Mouse (Mus musculus) gastrocnemius, postnatal 25 days (tissue): Measurements from ENCODE around the gene Mylk2. TPM values are rescaled to one million over a fixed set of nuclear protein-coding genes. Genes with fewer than 3 reads are reported as not detected.
A peak's percentile ranks its signal among the peaks of the same experiment; 100 is the strongest.

Source experiments
- DNase-seq: peaks from one replicate; pipeline ENCODE4 v3.0.0; 2022
- long read RNA-seq, 2 experiments: library from polyadenylated mRNA; stranded (forward); transcript quantifications; one replicate each; pipeline ENCODE4 v2.0.0; 2021
- total RNA-seq, 2 experiments: library from RNA; stranded (reverse); gene quantifications; 1 replicate in 1 of 2; 2 replicates in 1 of 2; pipeline ENCODE4 v1.2.3; 2021

Gene Mylk2
- 100 to 1,000 TPM; 290 to 471 TPM for total RNA-seq
- long read RNA-seq, experiment 1, transcript Mylk2-201 (12 exons, 2,951 nt) = major isoform, 12 of 56 reads
- long read RNA-seq, experiment 1, partial matches to known transcripts = 42 of 56 reads
- long read RNA-seq, experiment 1, other reads (novel, unspliced or antisense) = 2 of 56 reads
- long read RNA-seq, experiment 2, transcript Mylk2-201 (12 exons, 2,951 nt) = major isoform, 31 of 74 reads
- long read RNA-seq, experiment 2, partial matches to known transcripts = 38 of 74 reads
- long read RNA-seq, experiment 2, other reads (novel, unspliced or antisense) = 5 of 74 reads

GRCm38 (mm10) chr2:152911031-152911430 lies at the start of gene Mylk2:
Mylk2 (plus strand) TSS chr2:152911352.
- DNase-seq = peak; percentile 90

- DNase-seq = peak; percentile 10
These were observed 49.3 kb upstream of the Mylk2 start for GRCm38 (mm10) chr2:152861891-152862290.

DNA sequence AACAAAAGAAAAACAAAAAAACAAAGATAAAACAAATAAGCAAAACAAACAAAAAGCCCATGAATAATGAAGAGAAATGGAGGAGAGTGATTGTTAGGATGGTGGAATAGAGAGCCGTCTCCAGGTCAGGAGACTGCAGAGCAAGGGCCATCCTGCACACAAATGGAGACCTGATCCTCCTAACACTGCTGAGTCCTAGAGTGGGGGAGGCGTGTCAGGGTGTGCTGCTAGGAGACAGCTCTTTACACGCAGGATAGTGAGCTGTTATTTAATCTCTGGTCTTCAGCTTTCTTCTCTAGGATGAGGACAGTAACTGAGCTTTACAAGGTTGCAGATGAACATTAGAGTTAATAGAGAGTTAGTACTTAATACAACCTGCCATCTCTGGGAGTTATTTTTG lies 48.5 kb upstream of the Mylk2 start:
- no peak for DNase-seq

GRCm38 (mm10) chr2:152863346-152863745 lies 47.8 kb upstream of the Mylk2 start:
- no peak for DNase-seq

- DNase-seq = no peak
These were observed 32.9 kb upstream of the Mylk2 start for GRCm38 (mm10) chr2:152878239-152878638.

DNA sequence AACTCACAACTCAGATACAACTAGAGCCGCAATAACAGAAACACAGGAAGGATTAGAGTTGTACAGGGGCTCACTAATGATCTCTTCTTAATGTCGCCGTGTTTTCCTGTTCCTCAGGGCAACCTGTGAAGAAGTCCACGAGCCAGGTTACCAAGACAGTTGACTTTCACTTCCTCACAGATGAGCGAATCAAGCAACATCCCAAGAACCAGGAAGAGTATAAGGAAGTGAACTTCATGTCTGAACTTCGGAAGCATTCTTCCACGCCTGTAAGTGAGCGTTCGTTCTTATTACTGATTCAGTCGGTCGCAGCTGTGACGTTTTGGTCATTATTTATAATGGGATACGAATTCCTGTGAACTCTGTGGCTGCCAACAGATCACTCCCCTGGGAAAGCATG lies 30.3 kb upstream of the Mylk2 start:
- no peak for DNase-seq

DNA sequence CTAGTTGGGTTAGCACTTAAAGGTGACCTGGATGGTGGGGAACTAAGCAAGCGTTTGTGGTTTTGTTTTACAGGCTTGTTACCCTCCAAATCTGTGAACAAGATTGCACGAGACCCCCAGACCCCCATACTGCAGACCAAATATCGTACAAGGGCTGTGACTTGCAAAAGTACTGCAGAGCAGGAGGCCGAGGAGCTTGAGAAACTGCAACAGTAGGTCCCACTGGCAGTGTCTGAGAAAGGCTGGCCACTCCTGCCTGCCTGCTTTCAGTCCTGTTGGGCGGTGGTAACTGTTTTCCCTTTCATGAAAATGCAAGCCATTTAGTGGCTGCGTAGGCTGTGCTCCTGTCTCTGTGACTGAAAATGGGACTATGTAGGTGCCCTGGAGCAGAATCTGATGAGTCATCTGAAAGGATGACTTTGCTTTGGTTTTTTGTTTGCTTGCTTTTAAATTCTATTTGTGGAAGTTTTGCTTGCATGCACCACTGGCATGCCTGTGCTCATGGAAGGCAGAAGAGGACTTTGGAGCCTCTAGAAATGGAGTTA lies 27.0 kb upstream of the Mylk2 start:
- no peak for DNase-seq

GRCm38 (mm10) chr2:152887230-152887629 lies 23.9 kb upstream of the Mylk2 start:
- no peak for DNase-seq

- DNase-seq = no peak
These were observed 22.4 kb upstream of the Mylk2 start for GRCm38 (mm10) chr2:152888774-152889173.

GRCm38 (mm10) chr2:152895834-152896233 lies 15.3 kb upstream of the Mylk2 start:
- no peak for DNase-seq

- DNase-seq = no peak
These were observed 14.2 kb upstream of the Mylk2 start for GRCm38 (mm10) chr2:152896926-152897325.

GRCm38 (mm10) chr2:152899011-152899410 lies 12.1 kb upstream of the Mylk2 start:
- DNase-seq = peak; percentile 49

GRCm38 (mm10) chr2:152901296-152901695 lies 9.9 kb upstream of the Mylk2 start:
- no peak for DNase-seq

GRCm38 (mm10) chr2:152902658-152903057 lies 8.5 kb upstream of the Mylk2 start:
- DNase-seq = no peak

DNA sequence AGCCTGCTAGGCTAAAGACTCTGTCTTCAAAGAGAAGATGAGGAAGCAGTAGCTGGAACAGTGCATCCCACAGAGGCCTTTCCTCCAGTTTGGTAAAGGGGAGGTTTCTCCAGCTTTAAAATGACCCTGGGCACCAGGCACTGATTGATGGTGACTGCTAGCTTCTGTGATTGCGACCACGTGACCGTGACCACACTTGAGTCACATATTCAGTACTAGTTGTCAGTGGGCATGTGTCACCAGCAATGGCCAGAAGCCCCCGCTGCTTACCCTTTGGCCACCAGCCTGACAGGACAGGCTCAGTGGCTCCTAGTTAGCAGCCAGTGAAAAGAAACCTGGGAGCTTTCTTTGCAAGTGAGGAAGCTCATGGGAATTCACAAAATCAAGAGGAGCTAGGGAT lies 7.6 kb upstream of the Mylk2 start:
- DNase-seq = no peak

DNA sequence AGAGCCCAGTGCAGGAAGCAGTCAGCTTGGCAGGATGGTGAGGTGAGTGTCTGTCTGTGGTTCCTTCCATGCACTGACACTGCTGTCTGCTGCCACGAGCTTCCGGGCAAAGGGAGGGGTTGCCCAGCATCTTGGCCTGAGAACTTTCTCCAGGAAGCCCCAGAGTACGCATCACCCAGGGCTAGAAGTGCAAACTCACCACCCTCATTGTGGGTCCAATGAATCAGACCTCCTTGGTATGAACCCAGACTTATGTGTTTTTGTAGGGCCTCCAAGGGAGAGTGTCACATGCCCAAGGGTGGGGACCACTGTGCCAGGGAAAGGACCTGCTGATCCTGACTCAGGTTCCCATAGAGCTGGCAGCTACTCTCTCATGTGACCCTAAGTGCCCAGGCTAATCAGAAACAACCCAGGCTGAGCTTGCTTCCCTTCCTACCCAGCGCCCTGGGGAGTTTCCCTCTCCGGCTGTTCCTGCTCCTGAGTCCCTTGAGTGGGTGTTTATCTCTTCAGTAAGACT lies 7.0 kb upstream of the Mylk2 start:
- DNase-seq = peak; percentile 78

DNA sequence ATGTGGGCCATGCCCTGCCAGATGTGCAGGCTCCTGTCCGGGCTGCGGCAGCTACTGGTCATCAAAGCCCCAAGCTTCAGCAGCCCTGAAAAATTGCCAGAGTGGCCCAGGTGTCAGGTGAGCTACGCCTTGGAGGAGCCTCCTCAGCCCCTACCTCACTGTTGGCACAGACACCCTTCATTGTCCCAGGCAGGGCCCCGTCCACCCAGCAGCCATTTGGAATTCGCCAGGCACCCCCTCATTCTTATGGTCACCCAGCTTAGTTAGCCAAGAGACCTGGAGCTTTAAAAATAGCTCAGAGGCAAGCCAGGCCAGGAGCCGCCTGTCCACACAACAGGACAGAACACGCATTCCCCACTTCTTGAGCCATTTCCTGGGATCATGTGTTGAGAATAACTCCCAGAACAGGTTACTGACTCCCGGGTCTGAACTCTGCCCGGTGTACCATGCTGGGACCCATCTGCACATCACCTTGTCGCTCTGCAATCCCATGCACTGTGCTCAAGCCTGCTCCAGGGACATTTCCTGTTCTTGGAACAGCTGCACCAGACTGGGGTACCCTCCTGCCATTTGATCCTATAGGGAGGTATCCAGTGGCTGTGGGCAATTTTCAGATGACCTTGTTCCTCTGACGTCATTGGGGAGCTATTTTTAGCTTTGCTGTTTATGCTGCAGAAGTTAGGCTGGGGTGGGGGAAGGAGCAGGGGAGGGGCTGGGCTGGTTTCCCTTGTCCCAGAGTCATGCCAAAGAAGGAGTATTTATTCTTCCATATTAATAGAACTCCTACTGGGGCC lies 5.9 kb upstream of the Mylk2 start:
- DNase-seq = peak; percentile 77

GRCm38 (mm10) chr2:152906274-152907037 lies 4.7 kb upstream of the Mylk2 start:
- DNase-seq = no peak

- DNase-seq = peak; percentile 58
These were observed 3.8 kb upstream of the Mylk2 start for GRCm38 (mm10) chr2:152907114-152907943.

- DNase-seq = no peak
These were observed 1.3 kb upstream of the Mylk2 start for GRCm38 (mm10) chr2:152909848-152910247.

DNA sequence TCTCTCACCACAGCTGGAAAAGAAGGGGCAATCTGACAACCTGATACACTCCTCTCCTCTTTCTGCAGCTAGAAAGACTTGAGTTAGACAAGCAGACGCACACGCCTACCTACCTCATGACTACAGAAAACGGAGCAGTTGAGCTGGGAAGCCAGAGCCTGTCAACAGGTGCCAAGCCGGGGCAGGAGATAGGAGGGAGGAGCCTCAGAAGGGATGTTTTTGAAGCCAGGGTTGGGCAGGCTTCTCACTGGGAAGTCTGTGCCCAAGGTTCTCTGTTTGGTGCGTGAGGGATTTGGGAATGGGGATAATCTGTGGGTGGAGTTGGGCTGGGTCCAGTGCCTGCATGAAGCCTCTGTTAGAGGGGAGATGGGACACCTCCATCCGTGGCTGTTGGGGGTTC lies 280 bp downstream of the Mylk2 start:
- DNase-seq = peak; percentile 57
